Mouse (Mus musculus) thymus, postnatal 0 days (tissue): ENCODE measurements around the gene Vmn1r201. TPM values are rescaled to one million over a fixed set of nuclear protein-coding genes. Genes with fewer than 3 reads are reported as not detected.

Source experiments
- DNase-seq: peaks from one replicate; pipeline ENCODE4 v3.0.0-alpha.2; 2015; ENCODE audit warnings: low spot score
- polyA plus RNA-seq: library from polyadenylated mRNA; unstranded; fragments of >200 nt; fragmentation: Nextera tagmentation; extraction: Ambion mirVana; gene quantifications from 2 replicates; pipeline ENCODE4 v1.2.1, GENCODE M21; 2015

Vmn1r201 gene
- polyA plus RNA-seq = not detected in 2 replicates

DNA sequence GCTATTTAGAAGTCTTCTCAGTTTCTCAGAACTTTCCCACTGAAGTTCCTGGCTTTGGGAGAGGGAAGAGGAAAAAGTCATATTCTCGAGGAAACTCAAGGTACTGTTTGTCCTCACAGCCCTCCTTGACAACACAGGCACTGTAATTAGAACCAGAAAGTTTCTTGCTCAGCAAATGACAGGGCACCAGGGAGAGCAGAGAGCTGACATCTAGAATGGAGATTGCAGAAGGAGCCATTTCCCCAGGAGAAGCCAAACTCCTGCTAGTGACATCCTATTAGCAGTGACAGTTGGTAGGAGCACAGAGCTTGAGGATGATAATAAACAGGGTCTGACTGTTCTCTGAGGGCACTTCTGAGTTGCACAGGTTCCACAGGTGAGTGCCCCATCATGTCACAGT, at the start of gene Vmn1r201:
TSS of gene Vmn1r201 (plus strand) at position 301 of the 400 bp plus-strand sequence.
- no peak for DNase-seq

GRCm38 (mm10) chr13:22455145-22455544, 16.6 kb upstream of the Vmn1r201 start:
- no peak for DNase-seq

GRCm38 (mm10) chr13:22502431-22502830, 30.7 kb downstream of the Vmn1r201 start:
- DNase-seq = no peak

GRCm38 (mm10) chr13:22505281-22505680, 33.6 kb downstream of the Vmn1r201 start, which contains the start of gene Vmn1r202:
TSS of gene Vmn1r202 (minus strand) at chr13:22505381.
- DNase-seq = no peak

- DNase-seq = no peak
Observed at GRCm38 (mm10) chr13:22517814-22518213, 46.1 kb downstream of the Vmn1r201 start, which contains the start of gene Vmn1r203. TSS of gene Vmn1r203 (plus strand) at chr13:22518114.

Other genes with a start within 250 kb of the Vmn1r201 start
- gene Vmn1r193, start 248.8 kb upstream of the Vmn1r201 start, polyA plus RNA-seq = not detected in 2 replicates
- not detected in 2 replicates for gene Vmn1r194, start 227.7 kb upstream of the Vmn1r201 start, polyA plus RNA-seq
- not detected in 2 replicates for gene Vmn1r195, start 201.4 kb upstream of the Vmn1r201 start, polyA plus RNA-seq
- gene Vmn1r196, start 182.0 kb upstream of the Vmn1r201 start, polyA plus RNA-seq = not detected in 2 replicates
- not detected in 2 replicates for gene Vmn1r197, start 147.3 kb upstream of the Vmn1r201 start, polyA plus RNA-seq
- gene Vmn1r198, start 121.6 kb upstream of the Vmn1r201 start, polyA plus RNA-seq = not detected in 2 replicates
- not detected in 2 replicates for gene Vmn1r199, start 92.1 kb upstream of the Vmn1r201 start, polyA plus RNA-seq
- not detected in 2 replicates for gene Vmn1r200, start 81.5 kb upstream of the Vmn1r201 start, polyA plus RNA-seq
- 0.03 TPM in 1 of 2 replicates, not detected in the other for gene Vmn1r202, start 33.5 kb downstream of the Vmn1r201 start, polyA plus RNA-seq
- not detected in 2 replicates for gene Vmn1r203, start 46.2 kb downstream of the Vmn1r201 start, polyA plus RNA-seq
- gene Vmn1r204, start 81.3 kb downstream of the Vmn1r201 start, polyA plus RNA-seq = not detected in 2 replicates
- gene Vmn1r205, start 121.1 kb downstream of the Vmn1r201 start, polyA plus RNA-seq = not detected in 2 replicates
- not detected in 2 replicates for gene Vmn1r206, start 152.3 kb downstream of the Vmn1r201 start, polyA plus RNA-seq